Mouse (Mus musculus) intestine, embryonic 16.5 days (tissue): ENCODE data around the gene 1700012B07Rik. TPM values are rescaled to one million over a fixed set of nuclear protein-coding genes. Genes with fewer than 3 reads are reported as not detected.

Experiments used
- ATAC-seq: fragments of 200-750 bp; cut with Nextera tagmentation; 2 replicates; pipeline ENCODE4 v1.8.0; 2017; ENCODE audit warnings: moderate TSS enrichment, moderate library complexity
- H3K27ac ChIP-seq: fragments of 300-500 bp; sonication (generic); 2 replicates; pipeline ENCODE4 v1.5.1; 2014; ENCODE audit warnings: mild to moderate bottlenecking, low read length
- H3K27me3 ChIP-seq: fragments of 300-500 bp; sonication (generic); replicated peaks from 2 replicates; pipeline ENCODE4 v1.6.1; 2014; ENCODE audit warnings: low read length, control low read depth, mixed read lengths; ENCODE audit not compliant: control insufficient read depth, insufficient read depth
- H3K36me3 ChIP-seq: fragments of 300-500 bp; sonication (generic); 2 replicates; pipeline ENCODE4 v1.6.1; 2014; ENCODE audit warnings: low read length, control low read depth; ENCODE audit not compliant: control insufficient read depth, insufficient read depth
- H3K4me1 ChIP-seq: fragments of 300-500 bp; sonication (generic); 2 replicates; pipeline ENCODE4 v1.6.1; 2014; ENCODE audit warnings: low read length, control low read depth, mixed read lengths; ENCODE audit not compliant: control insufficient read depth, insufficient read depth
- H3K4me2 ChIP-seq: fragments of 300-500 bp; sonication (generic); 2 replicates; pipeline ENCODE4 v1.6.1; 2014; ENCODE audit warnings: low read depth, low read length, control low read depth
- H3K4me3 ChIP-seq: fragments of 300-500 bp; sonication (generic); 2 replicates; pipeline ENCODE4 v1.5.1; 2014; ENCODE audit warnings: mild to moderate bottlenecking, low read length
- H3K9ac ChIP-seq: fragments of 300-500 bp; sonication (generic); 2 replicates; pipeline ENCODE4 v1.6.1; 2014; ENCODE audit warnings: low read depth, low read length
- H3K9me3 ChIP-seq: fragments of 300-500 bp; sonication (generic); 2 replicates; pipeline ENCODE4 v1.6.1; 2016; ENCODE audit warnings: low read length, control low read depth; ENCODE audit not compliant: control insufficient read depth
- WGBS: fragments of 180-500 bp; shearing (Covaris S2); extraction: QIAGEN DNeasy Blood & Tissue Kit; methylation state at CpG from one replicate; pipeline ENCODE4 v1.1.7; 2014; 5-methylcytosine and 5-hydroxymethylcytosine counted together
- polyA plus RNA-seq: library from polyadenylated mRNA; unstranded; fragments of >200 nt; fragmentation: Nextera tagmentation; extraction: Ambion mirVana; gene quantifications from 2 replicates; pipeline ENCODE4 v1.2.1, GENCODE M21; 2015

The 1700012B07Rik gene
- polyA plus RNA-seq, 1 experiment from 2014 or later, result not detected

GRCm38 (mm10) chr11:109811721-109812120 is 16.1 kb downstream of the 1700012B07Rik start:
- 63% methylated on average over 2 of the region's 2 CpGs for WGBS
- Histone ChIP-seq H3K4me1 (no peaks in the 10 kb centered on the region), H3K36me3 (no peaks in the 10 kb centered on the region), H3K27ac (no peak overlapping the region), H3K9me3 (peaks cover 3% of the 10 kb centered on the region; the same call in 1 of the 2 replicates), H3K27me3 (no peaks in the 10 kb centered on the region), H3K4me3 (no peak overlapping the region), H3K4me2 (no peak overlapping the region), H3K9ac (no peak overlapping the region)
- ATAC-seq, result no peak

GRCm38 (mm10) chr11:109809175-109809855 is 18.5 kb downstream of the 1700012B07Rik start:
- peaks cover 3% of the 10 kb centered on the region; the same call in 1 of the 2 replicates for H3K9me3 ChIP-seq
- 60% methylated on average over 4 of the region's 4 CpGs for whole genome bisulfite sequencing
- no peak overlapping the region for H3K4me2 ChIP-seq
- no peak overlapping the region for H3K9ac ChIP-seq
- no peak overlapping the region for H3K4me3 ChIP-seq
- no peaks in the 10 kb centered on the region for H3K4me1 ChIP-seq
- ATAC-seq, result no peak
- no peaks in the 10 kb centered on the region for H3K36me3 ChIP-seq
- no peaks in the 10 kb centered on the region for H3K27me3 ChIP-seq
- no peak overlapping the region for H3K27ac ChIP-seq

DNA sequence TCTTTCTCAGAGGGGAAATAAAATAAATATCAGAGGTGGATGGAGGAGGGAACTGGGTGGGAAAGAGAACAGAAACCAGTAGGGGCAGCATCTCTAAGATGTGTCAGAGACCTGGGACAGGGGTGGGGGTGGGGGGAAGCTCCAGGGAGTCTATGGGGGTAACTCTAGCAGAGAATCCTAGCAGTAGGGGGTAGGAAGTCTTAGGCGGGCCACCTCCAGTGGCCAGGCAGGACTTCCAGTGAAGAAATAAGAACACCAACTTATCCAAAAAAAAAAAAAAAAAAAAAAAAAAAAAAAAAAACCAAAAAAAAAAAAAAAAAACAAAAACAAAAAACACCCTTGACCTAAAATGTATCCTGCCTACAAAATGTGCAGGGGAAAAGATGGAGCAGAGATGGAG is 26.3 kb downstream of the 1700012B07Rik start:
- H3K9ac ChIP-seq, result no peak overlapping the region
- 100% methylated on average over 1 of the region's 1 CpGs for WGBS

DNA sequence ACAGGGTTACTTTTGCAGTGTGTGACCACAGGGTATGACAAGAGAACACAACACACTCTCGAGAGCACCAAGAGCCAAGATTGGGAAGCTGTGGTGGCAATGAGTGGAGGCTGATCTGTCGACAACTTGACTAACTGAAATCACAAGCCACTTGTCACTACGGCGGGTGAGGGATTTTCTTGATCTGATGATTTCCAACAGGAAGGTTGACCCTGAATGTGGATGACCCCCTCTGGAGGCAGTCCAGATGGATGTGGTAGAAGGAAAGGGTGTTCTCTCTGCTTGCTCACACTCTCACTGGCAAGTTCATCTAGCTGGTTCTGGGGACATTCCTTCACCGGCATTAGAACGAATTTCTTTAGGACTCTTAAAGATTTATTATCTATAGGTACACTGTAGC is 30.3 kb downstream of the 1700012B07Rik start:
- Histone ChIP-seq H3K4me3 (no peak overlapping the region), H3K27ac (no peak overlapping the region), H3K36me3 (no peaks in the 10 kb centered on the region), H3K4me1 (no peaks in the 10 kb centered on the region), H3K9me3 (no peaks in the 10 kb centered on the region), H3K9ac (no peak overlapping the region), H3K27me3 (no peaks in the 10 kb centered on the region), H3K4me2 (no peak overlapping the region)
- ATAC-seq, result no peak
- WGBS, result 80% methylated on average over 6 of the region's 6 CpGs

More for the DNA sequence above, 26.3 kb downstream of the 1700012B07Rik start:
- H3K27ac ChIP-seq, result no peak overlapping the region
- no peak overlapping the region for H3K4me2 ChIP-seq
- no peak for ATAC-seq
- no peaks in the 10 kb centered on the region for H3K36me3 ChIP-seq
- H3K9me3 ChIP-seq, result no peaks in the 10 kb centered on the region
- no peaks in the 10 kb centered on the region for H3K4me1 ChIP-seq
- no peak overlapping the region for H3K4me3 ChIP-seq
- no peaks in the 10 kb centered on the region for H3K27me3 ChIP-seq

- Histone ChIP-seq H3K4me3 (no peak overlapping the region), H3K4me1 (no peaks in the 10 kb centered on the region), H3K36me3 (no peaks in the 10 kb centered on the region), H3K9me3 (no peaks in the 10 kb centered on the region), H3K27me3 (no peaks in the 10 kb centered on the region), H3K27ac (no peak overlapping the region), H3K9ac (no peak overlapping the region), H3K4me2 (no peak overlapping the region)
- ATAC-seq, result no peak
- 73% methylated on average over 2 of the region's 2 CpGs for WGBS
These were observed 32.3 kb downstream of the 1700012B07Rik start for GRCm38 (mm10) chr11:109795536-109795935.

GRCm38 (mm10) chr11:109793578-109793977 is 34.3 kb downstream of the 1700012B07Rik start:
- no peak overlapping the region for H3K27ac ChIP-seq
- H3K4me1 ChIP-seq, result no peaks in the 10 kb centered on the region
- H3K4me2 ChIP-seq, result no peak overlapping the region
- no peak overlapping the region for H3K9ac ChIP-seq
- no peak overlapping the region for H3K4me3 ChIP-seq
- no peak for ATAC-seq
- 90% methylated on average over 4 of the region's 4 CpGs for WGBS
- H3K36me3 ChIP-seq, result no peaks in the 10 kb centered on the region
- H3K9me3 ChIP-seq, result no peaks in the 10 kb centered on the region
- no peaks in the 10 kb centered on the region for H3K27me3 ChIP-seq

GRCm38 (mm10) chr11:109792401-109792997 is 35.3 kb downstream of the 1700012B07Rik start:
- Histone ChIP-seq H3K36me3 (no peaks in the 10 kb centered on the region), H3K27ac (no peak overlapping the region), H3K9me3 (no peaks in the 10 kb centered on the region), H3K27me3 (no peaks in the 10 kb centered on the region), H3K4me3 (no peak overlapping the region), H3K4me1 (no peaks in the 10 kb centered on the region), H3K9ac (no peak overlapping the region), H3K4me2 (no peak overlapping the region)
- WGBS, result 85% methylated on average over 13 of the region's 13 CpGs
- ATAC-seq, result no peak

- no peak for ATAC-seq
- Histone ChIP-seq H3K4me3 (no peak overlapping the region), H3K27me3 (no peaks in the 10 kb centered on the region), H3K27ac (no peak overlapping the region), H3K9ac (no peak overlapping the region), H3K36me3 (no peaks in the 10 kb centered on the region), H3K4me1 (no peaks in the 10 kb centered on the region), H3K9me3 (no peaks in the 10 kb centered on the region), H3K4me2 (no peak overlapping the region)
- WGBS, result 94% methylated on average over 2 of the region's 2 CpGs
These were observed 35.9 kb downstream of the 1700012B07Rik start for GRCm38 (mm10) chr11:109791965-109792364.

DNA sequence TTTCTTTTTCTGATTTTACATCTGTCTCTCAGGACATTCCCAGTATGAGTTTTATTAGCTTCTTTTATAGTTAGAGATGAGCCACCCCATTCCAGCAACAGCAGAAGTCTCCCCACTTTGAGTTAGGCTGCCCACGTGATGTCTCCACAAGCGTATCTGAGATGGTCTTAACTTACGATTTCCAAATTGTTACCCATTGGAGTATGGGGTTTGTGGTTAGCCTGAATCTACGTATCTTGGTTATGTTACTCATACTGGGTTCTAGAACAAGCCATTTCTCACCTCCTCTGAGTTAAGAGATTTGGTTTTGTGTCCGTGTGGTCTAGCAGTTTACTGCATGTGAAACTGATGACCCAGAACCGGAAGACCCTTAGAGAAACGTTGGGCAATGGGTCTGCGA is 37.6 kb downstream of the 1700012B07Rik start:
- no peak for ATAC-seq
- Histone ChIP-seq H3K4me3 (no peak overlapping the region), H3K9ac (no peak overlapping the region), H3K27ac (no peak overlapping the region), H3K4me2 (no peak overlapping the region), H3K4me1 (no peaks in the 10 kb centered on the region), H3K9me3 (no peaks in the 10 kb centered on the region), H3K27me3 (no peaks in the 10 kb centered on the region), H3K36me3 (no peaks in the 10 kb centered on the region)
- WGBS, result 87% methylated on average over 8 of the region's 8 CpGs
